Mouse (Mus musculus) left cerebral cortex, postnatal 36 days (tissue): ENCODE data around the gene Cited4. TPM values are rescaled to one million over a fixed set of nuclear protein-coding genes. Genes with fewer than 3 reads are reported as not detected.

Source experiments
- DNase-seq, 2 experiments: peaks; one replicate each; pipeline ENCODE4 v3.0.0; 2021 to 2022; ENCODE audit warnings: low spot score in 2 of 2, mixed read lengths in 1 of 2
- intact Hi-C: fragments of 180-260 bp; cut with DNase I; formaldehyde crosslinking; loops from one replicate; pipeline ENCODE4 v1.15.1; 2025
- total RNA-seq, 2 experiments: library from RNA; stranded (reverse); gene quantifications; 2 replicates each; pipeline ENCODE4 v1.2.3; 2021

Cited4 gene
- total RNA-seq, result 10 to 100 TPM; 19.3 to 25.5 TPM

DNA sequence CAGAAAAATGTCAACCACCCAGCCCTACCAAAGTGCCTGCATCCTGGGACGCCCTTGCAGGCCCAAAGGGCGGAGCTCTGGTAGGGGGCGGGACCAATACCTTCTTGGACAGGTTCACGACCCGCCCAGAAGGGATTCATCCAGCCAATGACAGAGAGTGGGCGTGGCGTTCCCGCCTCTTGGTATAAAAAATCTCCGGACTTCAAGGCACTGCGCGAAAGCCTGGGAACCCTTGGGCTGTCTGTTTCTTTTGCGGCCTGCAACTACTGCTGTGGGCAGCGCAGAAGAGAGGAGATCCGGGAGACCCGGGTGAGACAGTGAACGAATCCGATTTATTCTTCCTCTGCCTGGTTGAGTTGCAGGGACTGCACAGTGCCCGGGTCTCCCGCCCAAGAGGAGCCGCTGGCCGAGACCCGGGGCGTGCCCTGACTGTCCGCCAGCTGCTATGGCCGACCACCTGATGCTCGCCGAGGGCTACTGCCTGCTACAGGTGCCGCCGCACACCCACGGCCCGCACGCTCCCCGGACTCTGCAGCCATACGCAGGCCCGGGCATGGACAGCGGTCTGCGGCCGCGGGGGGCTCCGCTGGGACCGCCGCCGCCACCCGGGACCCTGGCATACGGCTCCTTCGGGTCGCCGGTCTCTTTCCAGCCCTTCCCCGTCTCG is at the start of gene Cited4:
Gene Cited4, plus strand, starts transcription at position 215 of the 667 bp plus-strand sequence.
- intact Hi-C loops, result loop anchor here (5.0 kb wide), 1 partner anchor 74 kb away; no protein-coding TSS in a partner anchor
- DNase-seq, result peak; percentile 83 to 85

- DNase-seq, result no peak
Observed at GRCm38 (mm10) chr4:120627728-120628127, 38.6 kb upstream of the Cited4 start.

DNA sequence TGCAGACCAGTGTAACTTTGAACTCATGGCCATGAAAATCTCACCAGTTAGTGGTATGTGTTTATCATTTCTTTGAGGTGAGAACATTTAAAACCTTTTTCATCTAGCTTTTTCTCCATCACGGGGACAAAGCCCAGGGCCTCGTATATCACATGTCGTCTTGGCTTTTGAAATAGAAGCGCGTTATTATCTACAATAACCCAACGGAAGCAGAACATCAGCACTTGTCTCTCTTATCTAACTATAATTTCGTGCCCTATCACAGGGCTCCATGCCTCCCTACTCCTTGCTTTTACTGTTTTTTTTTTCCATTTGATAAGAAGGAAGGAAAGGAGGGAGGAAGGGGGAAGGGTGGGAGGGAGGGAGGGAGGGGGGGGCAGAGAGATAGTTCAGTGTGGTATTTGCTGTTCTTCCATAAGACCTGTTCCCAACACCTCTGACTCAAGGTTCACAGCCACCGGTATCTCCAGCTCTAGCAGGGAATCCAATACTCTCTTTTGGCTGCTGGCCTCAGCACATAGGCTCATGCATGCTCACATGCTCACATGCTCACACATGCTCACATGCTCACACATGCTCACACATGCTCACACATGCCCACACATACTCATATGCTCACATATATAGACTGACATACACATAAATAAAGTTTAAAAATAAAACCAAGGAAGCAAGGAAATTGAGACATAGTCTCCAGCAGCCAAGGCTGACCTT is 36.0 kb upstream of the Cited4 start:
- intact Hi-C loops, result no loop called here
- DNase-seq, result no peak

More at GRCm38 (mm10) chr4:120627728-120628127, 38.6 kb upstream of the Cited4 start:
- intact Hi-C loops, result no loop called here

DNA sequence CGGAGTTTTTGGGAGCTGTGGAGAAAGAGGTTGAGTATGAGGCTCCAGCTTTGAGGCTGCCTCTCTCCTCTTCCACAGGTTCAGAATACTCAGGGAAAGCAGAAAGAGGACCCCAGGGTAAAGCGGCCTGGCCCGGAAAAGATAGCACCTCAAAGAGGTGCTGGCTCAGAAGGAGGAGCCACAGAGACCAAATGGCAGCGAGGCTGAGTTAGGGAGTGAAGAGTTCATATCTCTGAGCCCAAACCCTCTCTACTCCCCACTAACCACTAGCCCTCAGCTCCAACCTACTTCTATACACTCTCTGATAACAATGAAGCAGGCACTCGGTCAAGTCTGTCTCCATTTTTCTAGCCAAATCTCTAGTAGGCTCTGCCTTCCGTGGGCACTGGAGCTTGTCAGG is 34.5 kb upstream of the Cited4 start:
- intact Hi-C loops, result no loop called here
- DNase-seq, result no peak

DNA sequence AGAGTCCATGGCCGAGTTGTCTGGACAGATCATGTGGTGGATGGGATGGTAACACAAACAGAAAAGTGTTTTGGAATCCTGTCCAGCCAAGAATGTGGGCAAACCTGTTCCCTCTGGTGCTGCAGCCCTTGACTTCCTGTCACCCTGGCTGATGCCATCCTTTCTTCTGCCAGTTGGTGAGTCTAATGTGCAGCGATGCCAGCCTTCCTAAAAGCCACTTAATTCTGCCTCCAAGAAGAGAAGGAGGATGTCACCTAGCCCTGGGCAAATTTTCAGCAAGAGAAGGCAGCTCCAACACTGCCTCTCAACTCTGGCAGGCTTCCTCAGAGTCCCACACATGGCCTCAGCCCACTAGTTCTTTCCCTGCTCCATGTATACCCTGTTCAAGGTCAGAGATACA is 31.0 kb upstream of the Cited4 start:
- DNase-seq, result no peak
- intact Hi-C loops, result no loop called here

DNA sequence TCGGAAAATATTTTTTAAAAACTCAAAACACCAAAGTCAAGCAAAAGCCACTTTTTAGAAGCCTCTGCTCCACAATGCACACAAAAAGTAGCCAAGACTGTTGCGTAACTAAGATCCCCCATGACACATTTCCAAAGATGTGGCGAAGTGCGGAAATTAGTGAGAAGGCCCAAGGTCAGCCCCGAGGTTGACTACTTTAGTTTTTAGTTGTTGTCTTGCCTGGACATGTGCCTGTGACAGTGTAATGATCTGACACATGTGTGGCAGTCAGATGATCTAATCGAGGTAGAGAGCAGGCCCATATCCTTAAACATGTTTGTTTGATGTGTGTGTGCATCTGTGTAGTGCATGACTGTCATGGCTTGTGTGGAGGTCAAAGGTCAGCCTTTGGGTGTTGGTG is 24.4 kb upstream of the Cited4 start:
- no peak for DNase-seq
- intact Hi-C loops, result no loop called here

GRCm38 (mm10) chr4:120643899-120644298 is 22.5 kb upstream of the Cited4 start:
- no peak for DNase-seq
- intact Hi-C loops, result no loop called here

DNA sequence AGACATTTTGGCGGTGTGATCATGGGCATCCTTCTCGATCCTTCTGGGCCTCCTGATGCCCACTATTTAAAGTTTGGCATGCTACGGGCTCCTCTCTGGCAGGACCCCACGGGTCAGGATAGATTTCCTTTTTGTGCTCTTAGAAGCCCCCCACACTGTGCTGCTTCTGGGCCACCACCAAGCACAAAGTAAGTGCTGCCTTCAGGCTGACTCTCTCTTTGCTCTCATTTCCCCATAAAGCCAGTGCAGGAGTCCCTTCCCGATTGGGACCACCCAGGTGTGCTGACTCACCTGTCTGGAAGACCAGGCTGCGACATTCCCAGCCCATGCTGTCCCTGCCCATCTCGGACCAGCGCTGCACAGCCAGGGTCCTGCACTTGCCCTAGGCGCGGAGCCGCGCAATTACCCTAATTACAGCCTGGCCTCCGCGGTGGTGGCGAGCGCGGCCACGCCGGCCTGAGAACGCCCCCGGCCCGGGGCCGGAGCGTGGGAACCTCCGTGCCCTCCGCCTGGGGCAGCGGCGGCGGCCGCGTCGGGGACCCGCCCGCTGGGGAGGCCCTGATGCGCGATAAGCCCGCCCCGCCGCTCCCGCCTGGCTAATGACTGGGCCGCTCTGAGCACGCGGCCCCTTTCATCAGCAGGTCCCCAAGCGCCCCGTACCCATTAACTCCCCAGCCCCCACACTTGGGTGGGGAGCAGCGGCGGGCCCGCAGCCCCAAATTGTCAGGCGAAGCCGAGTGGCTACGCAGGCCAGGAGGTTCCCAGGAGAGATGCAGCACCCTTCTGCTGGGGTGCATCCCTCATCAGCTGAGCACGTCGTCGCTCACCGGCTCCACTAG is 16.8 kb upstream of the Cited4 start:
- peak; percentile 60 to 64 for DNase-seq
- intact Hi-C loops, result no loop called here

GRCm38 (mm10) chr4:120650208-120650592 is 16.2 kb upstream of the Cited4 start:
- intact Hi-C loops, result no loop called here
- DNase-seq, result no peak

DNA sequence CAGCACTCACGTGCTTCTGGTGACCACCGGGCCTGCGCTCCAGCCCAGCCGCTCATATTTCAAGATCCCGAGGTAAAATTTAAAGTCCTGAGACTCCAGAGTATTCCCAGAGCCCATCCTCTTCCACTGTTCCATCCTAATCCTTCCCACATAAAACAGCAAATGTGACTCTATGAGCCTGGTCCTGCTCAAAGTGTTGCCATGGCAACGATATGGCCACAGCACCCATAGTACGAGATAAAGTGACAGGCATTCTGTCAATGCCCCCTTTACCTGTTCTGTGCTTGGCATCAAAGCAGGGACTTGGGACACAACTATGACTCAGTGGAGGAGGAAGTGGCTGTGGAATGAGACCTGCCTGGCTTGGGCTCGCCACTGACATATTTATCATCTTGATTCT is 10.5 kb upstream of the Cited4 start:
- no peak for DNase-seq
- intact Hi-C loops, result no loop called here

DNA sequence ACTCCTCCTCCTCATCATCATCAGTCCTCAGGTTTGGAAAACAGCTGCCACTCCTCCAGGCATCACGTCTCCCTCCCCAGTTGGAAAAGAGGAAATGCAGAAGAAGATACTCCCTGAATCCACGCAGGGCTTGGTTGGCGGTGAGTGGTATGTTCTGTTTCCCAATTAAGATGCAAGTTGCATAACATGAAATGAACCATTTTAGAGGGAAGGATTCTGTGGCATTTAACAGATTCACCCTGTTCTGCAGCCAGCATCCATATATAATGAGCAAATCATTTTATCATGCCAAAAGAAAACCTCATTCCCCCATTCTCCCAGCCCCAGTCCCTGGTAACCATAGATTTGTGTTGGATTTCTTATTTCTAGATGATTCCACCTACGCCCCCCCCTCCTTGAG is 5.9 kb upstream of the Cited4 start:
- intact Hi-C loops, result loop anchor here (2.0 kb wide), 1 partner anchor 46 kb away; no protein-coding TSS in a partner anchor
- DNase-seq, result peak; percentile 56 to 70

- intact Hi-C loops, result no loop called here
- DNase-seq, result no peak
Observed at GRCm38 (mm10) chr4:120664601-120665000, 1.8 kb upstream of the Cited4 start.

GRCm38 (mm10) chr4:120665144-120665700 is 1.1 kb upstream of the Cited4 start:
- intact Hi-C loops, result loop anchor here (5.0 kb wide), 1 partner anchor 73 kb away; no protein-coding TSS in a partner anchor
- DNase-seq, result no peak

- intact Hi-C loops, result loop anchor here (5.0 kb wide), 1 partner anchor 73 kb away; no protein-coding TSS in a partner anchor
Observed at GRCm38 (mm10) chr4:120665782-120666181, 590 bp upstream of the Cited4 start.

GRCm38 (mm10) chr4:120667045-120667501 is 701 bp downstream of the Cited4 start:
- intact Hi-C loops, result loop anchor here (5.0 kb wide), 1 partner anchor 75 kb away; no protein-coding TSS in a partner anchor
- DNase-seq, result peak; percentile 58 to 65

More at GRCm38 (mm10) chr4:120665782-120666181, 590 bp upstream of the Cited4 start:
- no peak for DNase-seq

DNA sequence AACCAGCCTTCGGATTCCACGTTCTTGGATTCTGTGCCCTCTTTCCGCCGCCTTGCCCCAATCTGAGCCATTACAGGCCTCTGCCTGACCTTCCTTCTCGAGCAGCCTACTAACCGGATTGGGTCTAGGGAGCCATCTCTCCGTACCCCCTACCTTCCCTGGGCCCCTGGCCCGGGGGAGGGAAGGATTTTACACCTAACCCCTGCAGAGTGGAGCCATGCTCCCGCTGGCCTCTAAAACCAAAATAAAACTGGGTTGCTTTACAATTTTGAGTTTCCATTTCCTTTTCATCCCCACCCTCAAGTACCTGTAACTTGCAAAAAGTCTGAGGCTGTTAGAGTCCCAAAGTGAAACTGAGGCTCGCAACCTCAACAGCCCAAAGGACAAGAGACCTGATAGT is 1.2 kb downstream of the Cited4 start:
- intact Hi-C loops, result loop anchor here (5.0 kb wide), 1 partner anchor 75 kb away; no protein-coding TSS in a partner anchor
- DNase-seq, result no peak

GRCm38 (mm10) chr4:120668551-120668950 is 2.2 kb downstream of the Cited4 start:
- intact Hi-C loops, result loop anchor here (5.0 kb wide), 1 partner anchor 76 kb away; no protein-coding TSS in a partner anchor
- DNase-seq, result no peak

- no peak for DNase-seq
- intact Hi-C loops, result loop anchor here (5.0 kb wide), 1 partner anchor 77 kb away; no protein-coding TSS in a partner anchor
Observed at GRCm38 (mm10) chr4:120669585-120669984, 3.2 kb downstream of the Cited4 start.

DNA sequence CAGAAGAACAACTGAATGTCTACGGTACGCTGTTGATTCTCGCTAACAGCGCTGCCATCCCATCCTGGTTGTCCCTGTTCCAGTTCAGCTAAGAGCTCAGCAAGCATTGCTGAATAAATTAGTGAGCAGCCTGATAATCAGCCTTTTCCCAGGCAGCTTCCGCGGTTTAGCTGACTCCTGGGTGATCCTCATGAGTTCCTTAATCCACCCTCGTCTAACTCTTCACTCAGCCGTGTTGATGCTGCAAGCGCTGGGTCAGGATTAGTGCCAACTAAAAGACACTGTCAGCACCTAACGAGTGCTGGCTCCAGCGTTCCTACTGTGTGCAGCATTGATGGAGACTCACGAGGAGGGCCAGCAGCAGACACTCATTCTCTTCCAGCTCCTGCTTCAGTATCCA is 4.7 kb downstream of the Cited4 start:
- intact Hi-C loops, result no loop called here
- DNase-seq, result no peak
